Mouse (Mus musculus): ENCODE measurements around the gene Htr1d.

Gene Htr1d

GRCm38 (mm10) chr4:136452286-136452685, 29.0 kb downstream of the Htr1d start:
- in situ Hi-C loops (cut with MboI), result loop anchor here (10.0 kb wide), 1 partner anchor 163 kb away; the partner anchor contains the start of gene Tex46

GRCm38 (mm10) chr4:136452792-136453191, 29.5 kb downstream of the Htr1d start:
- in situ Hi-C loops (cut with MboI), result loop anchor here (10.0 kb wide), 1 partner anchor 162 kb away; the partner anchor contains the start of gene Tex46

GRCm38 (mm10) chr4:136454850-136455260, 31.5 kb downstream of the Htr1d start:
- in situ Hi-C loops (cut with MboI), result loop anchor here (10.0 kb wide), 1 partner anchor 160 kb away; the partner anchor contains the start of gene Tex46

GRCm38 (mm10) chr4:136456516-136457218, 33.3 kb downstream of the Htr1d start:
- in situ Hi-C loops (cut with MboI), result loop anchor here (10.0 kb wide), 1 partner anchor 158 kb away; the partner anchor contains the start of gene Tex46

GRCm38 (mm10) chr4:136458276-136458675, 35.0 kb downstream of the Htr1d start:
- in situ Hi-C loops (cut with MboI), result loop anchor here (10.0 kb wide), 1 partner anchor 157 kb away; the partner anchor contains the start of gene Tex46

- in situ Hi-C loops (cut with MboI), result loop anchor here (10.0 kb wide), 1 partner anchor 156 kb away; the partner anchor contains the start of gene Tex46
Measured at GRCm38 (mm10) chr4:136459210-136459609, 35.9 kb downstream of the Htr1d start.

GRCm38 (mm10) chr4:136461206-136461605, 37.9 kb downstream of the Htr1d start:
- in situ Hi-C loops (cut with MboI), result no loop called here

- in situ Hi-C loops (cut with MboI), result no loop called here
Measured at GRCm38 (mm10) chr4:136461761-136462085, 38.4 kb downstream of the Htr1d start.

GRCm38 (mm10) chr4:136462086-136462838, 38.9 kb downstream of the Htr1d start, which contains the start of gene 6030445D17Rik:
6030445D17Rik (plus strand) TSS chr4:136462250.
- in situ Hi-C loops (cut with MboI), result no loop called here

GRCm38 (mm10) chr4:136462839-136463178, 39.5 kb downstream of the Htr1d start:
- in situ Hi-C loops (cut with MboI), result no loop called here

GRCm38 (mm10) chr4:136463436-136463835, 40.1 kb downstream of the Htr1d start:
- in situ Hi-C loops (cut with MboI), result no loop called here

- in situ Hi-C loops (cut with MboI), result no loop called here
Measured at GRCm38 (mm10) chr4:136466226-136466625, 42.9 kb downstream of the Htr1d start.

- in situ Hi-C loops (cut with MboI), result no loop called here
Measured at GRCm38 (mm10) chr4:136468553-136469327, 45.4 kb downstream of the Htr1d start.

GRCm38 (mm10) chr4:136469371-136469903, 46.1 kb downstream of the Htr1d start, which contains the start of gene Luzp1:
Luzp1 (plus strand) TSS chr4:136469761.
- in situ Hi-C loops (cut with MboI), result no loop called here

GRCm38 (mm10) chr4:136469941-136470346, 46.6 kb downstream of the Htr1d start:
- in situ Hi-C loops (cut with MboI), result no loop called here

GRCm38 (mm10) chr4:136470347-136471071, 47.2 kb downstream of the Htr1d start:
- in situ Hi-C loops (cut with MboI), result no loop called here

GRCm38 (mm10) chr4:136476692-136477091, 53.4 kb downstream of the Htr1d start:
- in situ Hi-C loops (cut with MboI), result no loop called here

GRCm38 (mm10) chr4:136486549-136486948, 63.2 kb downstream of the Htr1d start:
- in situ Hi-C loops (cut with MboI), result no loop called here
